Mouse (Mus musculus): ENCODE measurements around the gene Cers1.

GRCm38 (mm10) chr8:70352657-70353151 lies 37.1 kb downstream of the Cers1 start:
- TF ChIP-seq CTCF (IDR thresholded peaks at IDR 0.05; ENCODE audit: extremely low read depth, insufficient read depth, insufficient read length, insufficient replicate concordance) (no peak), POLR2A (IDR thresholded peaks at IDR 0.05; ENCODE audit: low read depth, low read length) (no peak)

All from spleen, adult 2 months (tissue).